Mouse (Mus musculus): ENCODE data around the gene Tbx5. TPM values are rescaled to one million over a fixed set of nuclear protein-coding genes. Genes with fewer than 3 reads are reported as not detected.

The Tbx5 gene
- polyA plus RNA-seq, 1 experiment, result not detected

- no peak overlapping the region for H3K4me3 ChIP-seq (ENCODE audit: extremely low read depth, insufficient read depth, insufficient read length)
- H3K27me3 ChIP-seq (ENCODE audit: control insufficient read depth, insufficient read depth, low read length), result peaks cover 18% of the 10 kb centered on the region
- 7% methylated on average over 25 of the region's 25 CpGs for WGBS
Observed at GRCm38 (mm10) chr5:119831791-119832478, 533 bp upstream of the Tbx5 start.

DNA sequence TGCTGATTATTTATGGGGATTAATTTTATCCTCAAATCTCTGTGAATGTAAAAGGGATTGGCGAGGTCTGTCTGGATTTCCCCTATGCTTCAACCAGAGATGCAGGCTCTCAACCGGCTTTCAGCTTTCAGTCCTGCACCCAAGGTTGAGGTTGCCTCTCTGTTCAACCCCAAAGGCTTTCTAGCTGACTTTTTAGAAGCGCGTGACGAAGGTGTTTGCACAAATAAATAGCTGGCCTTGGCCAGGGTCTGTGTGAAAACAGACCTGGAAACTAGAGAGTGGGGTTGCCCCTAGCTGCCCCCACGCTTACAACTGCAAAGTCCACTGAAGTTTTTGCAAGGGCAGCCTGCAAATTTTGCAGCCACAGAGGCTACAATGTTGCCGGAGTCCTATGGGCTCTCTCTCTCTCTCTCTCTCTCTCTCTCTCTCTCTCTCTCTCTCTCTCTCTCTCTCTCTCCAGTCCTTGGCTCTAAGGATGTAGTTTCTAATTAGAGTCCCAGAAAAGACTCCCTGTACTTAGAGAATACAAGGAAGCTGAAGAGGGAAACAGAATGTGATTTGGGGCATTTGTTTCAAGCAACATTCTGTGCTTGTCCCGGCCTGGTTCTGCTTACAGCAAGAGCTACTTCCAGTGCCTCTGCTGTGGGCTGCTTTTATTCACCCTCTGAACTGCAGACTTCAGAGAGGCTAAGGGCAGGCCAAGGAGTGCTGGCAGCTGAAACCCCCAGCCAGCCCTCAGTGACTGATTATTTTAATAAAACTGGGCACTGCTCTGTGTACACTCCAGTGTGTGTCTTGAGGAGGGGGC, 959 bp downstream of the Tbx5 start:
- H3K27me3 ChIP-seq (ENCODE audit: control insufficient read depth, insufficient read depth, low read length), result peaks cover 21% of the 10 kb centered on the region
- WGBS, result 15% methylated on average over 8 of the region's 8 CpGs
- no peak for TF ChIP-seq POLR2A (IDR thresholded peaks at IDR 0.05; ENCODE audit: low read depth, low read length)
- no peak for TF ChIP-seq CTCF (IDR thresholded peaks at IDR 0.05; ENCODE audit: extremely low read depth, insufficient read depth, insufficient read length, insufficient replicate concordance)

More at GRCm38 (mm10) chr5:119831791-119832478, 533 bp upstream of the Tbx5 start:
- no peaks in the 10 kb centered on the region for H3K4me1 ChIP-seq (ENCODE audit: control insufficient read depth, insufficient read depth, insufficient read length)
- no peak for DNase-seq (ENCODE audit: low read depth in 1 of 2, low spot score in 2 of 2)
- TF ChIP-seq POLR2A (IDR thresholded peaks at IDR 0.05; ENCODE audit: low read depth, low read length) (no peak), CTCF (IDR thresholded peaks at IDR 0.05; ENCODE audit: extremely low read depth, insufficient read depth, insufficient read length, insufficient replicate concordance) (no peak)
- no peak overlapping the region for H3K27ac ChIP-seq (ENCODE audit: insufficient read depth, low read length)
- H3K36me3 ChIP-seq (ENCODE audit: control insufficient read depth, insufficient read depth, low read length), result no peaks in the 10 kb centered on the region

DNA sequence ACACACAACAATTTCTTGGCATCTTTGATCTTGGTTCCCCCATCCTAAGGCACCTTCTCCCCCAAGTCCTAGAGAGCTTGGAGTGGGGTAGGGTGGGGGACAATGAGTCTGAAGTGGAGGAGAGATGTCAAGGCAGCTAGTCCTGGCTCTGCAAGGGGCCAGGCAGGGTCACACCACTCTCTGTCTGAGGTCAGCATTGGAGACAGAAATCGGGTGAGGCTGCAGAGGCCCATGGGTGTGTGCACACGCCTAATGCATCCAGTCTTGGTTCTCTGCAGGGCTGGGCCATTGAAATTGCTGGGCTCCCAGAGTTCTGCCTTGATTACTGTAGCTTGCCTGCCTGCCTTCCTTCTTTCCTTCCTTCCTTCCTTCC, 1.5 kb downstream of the Tbx5 start:
- Histone ChIP-seq H3K36me3 (ENCODE audit: control insufficient read depth, insufficient read depth, low read length) (no peaks in the 10 kb centered on the region), H3K27me3 (ENCODE audit: control insufficient read depth, insufficient read depth, low read length) (peaks cover 23% of the 10 kb centered on the region), H3K4me1 (ENCODE audit: control insufficient read depth, insufficient read depth, insufficient read length) (no peaks in the 10 kb centered on the region), H3K4me3 (ENCODE audit: extremely low read depth, insufficient read depth, insufficient read length) (no peak overlapping the region), H3K27ac (ENCODE audit: insufficient read depth, low read length) (no peak overlapping the region)
- no peak for DNase-seq (ENCODE audit: low read depth in 1 of 2, low spot score in 2 of 2)
- WGBS, result 6% methylated on average over 2 of the region's 2 CpGs
- no peak for TF ChIP-seq POLR2A (IDR thresholded peaks at IDR 0.05; ENCODE audit: low read depth, low read length)
- TF ChIP-seq CTCF (IDR thresholded peaks at IDR 0.05; ENCODE audit: extremely low read depth, insufficient read depth, insufficient read length, insufficient replicate concordance), result no peak

More for the DNA sequence above, 959 bp downstream of the Tbx5 start:
- Histone ChIP-seq H3K4me3 (ENCODE audit: extremely low read depth, insufficient read depth, insufficient read length) (no peak overlapping the region), H3K27ac (ENCODE audit: insufficient read depth, low read length) (no peak overlapping the region), H3K36me3 (ENCODE audit: control insufficient read depth, insufficient read depth, low read length) (no peaks in the 10 kb centered on the region), H3K4me1 (ENCODE audit: control insufficient read depth, insufficient read depth, insufficient read length) (no peaks in the 10 kb centered on the region)
- no peak for DNase-seq (ENCODE audit: low read depth in 1 of 2, low spot score in 2 of 2)

GRCm38 (mm10) chr5:119835053-119835867, 2.8 kb downstream of the Tbx5 start:
- TF ChIP-seq CTCF (IDR thresholded peaks at IDR 0.05; ENCODE audit: extremely low read depth, insufficient read depth, insufficient read length, insufficient replicate concordance), result no peak
- Histone ChIP-seq H3K36me3 (ENCODE audit: control insufficient read depth, insufficient read depth, low read length) (no peaks in the 10 kb centered on the region), H3K27me3 (ENCODE audit: control insufficient read depth, insufficient read depth, low read length) (peaks cover 26% of the 10 kb centered on the region), H3K4me1 (ENCODE audit: control insufficient read depth, insufficient read depth, insufficient read length) (no peaks in the 10 kb centered on the region), H3K4me3 (ENCODE audit: extremely low read depth, insufficient read depth, insufficient read length) (no peak overlapping the region), H3K27ac (ENCODE audit: insufficient read depth, low read length) (no peak overlapping the region)
- 7% methylated on average over 30 of the region's 30 CpGs for WGBS
- DNase-seq (ENCODE audit: low read depth in 1 of 2, low spot score in 2 of 2), result no peak

- no peak for DNase-seq (ENCODE audit: low read depth in 1 of 2, low spot score in 2 of 2)
- Histone ChIP-seq H3K4me3 (ENCODE audit: extremely low read depth, insufficient read depth, insufficient read length) (no peak overlapping the region), H3K36me3 (ENCODE audit: control insufficient read depth, insufficient read depth, low read length) (no peaks in the 10 kb centered on the region), H3K27me3 (ENCODE audit: control insufficient read depth, insufficient read depth, low read length) (peaks cover 26% of the 10 kb centered on the region), H3K27ac (ENCODE audit: insufficient read depth, low read length) (no peak overlapping the region), H3K4me1 (ENCODE audit: control insufficient read depth, insufficient read depth, insufficient read length) (no peaks in the 10 kb centered on the region)
- 9% methylated on average over 12 of the region's 12 CpGs for WGBS
- TF ChIP-seq POLR2A (IDR thresholded peaks at IDR 0.05; ENCODE audit: low read depth, low read length) (no peak), CTCF (IDR thresholded peaks at IDR 0.05; ENCODE audit: extremely low read depth, insufficient read depth, insufficient read length, insufficient replicate concordance) (no peak)
Observed at GRCm38 (mm10) chr5:119835868-119836209, 3.4 kb downstream of the Tbx5 start.

GRCm38 (mm10) chr5:119836618-119837305, 4.3 kb downstream of the Tbx5 start:
- 10% methylated on average over 28 of the region's 28 CpGs for WGBS
- H3K27me3 ChIP-seq (ENCODE audit: control insufficient read depth, insufficient read depth, low read length), result peaks cover 19% of the 10 kb centered on the region
- no peak overlapping the region for H3K4me3 ChIP-seq (ENCODE audit: extremely low read depth, insufficient read depth, insufficient read length)
- H3K36me3 ChIP-seq (ENCODE audit: control insufficient read depth, insufficient read depth, low read length), result no peaks in the 10 kb centered on the region
- TF ChIP-seq POLR2A (IDR thresholded peaks at IDR 0.05; ENCODE audit: low read depth, low read length) (no peak), CTCF (IDR thresholded peaks at IDR 0.05; ENCODE audit: extremely low read depth, insufficient read depth, insufficient read length, insufficient replicate concordance) (no peak)
- no peaks in the 10 kb centered on the region for H3K4me1 ChIP-seq (ENCODE audit: control insufficient read depth, insufficient read depth, insufficient read length)
- DNase-seq (ENCODE audit: low read depth in 1 of 2, low spot score in 2 of 2), result no peak
- no peak overlapping the region for H3K27ac ChIP-seq (ENCODE audit: insufficient read depth, low read length)

Measured in spleen, adult 2 months (tissue).